Comparison of ENCODE assay signal across 1 mouse cellular context in the genomic region with DNA sequence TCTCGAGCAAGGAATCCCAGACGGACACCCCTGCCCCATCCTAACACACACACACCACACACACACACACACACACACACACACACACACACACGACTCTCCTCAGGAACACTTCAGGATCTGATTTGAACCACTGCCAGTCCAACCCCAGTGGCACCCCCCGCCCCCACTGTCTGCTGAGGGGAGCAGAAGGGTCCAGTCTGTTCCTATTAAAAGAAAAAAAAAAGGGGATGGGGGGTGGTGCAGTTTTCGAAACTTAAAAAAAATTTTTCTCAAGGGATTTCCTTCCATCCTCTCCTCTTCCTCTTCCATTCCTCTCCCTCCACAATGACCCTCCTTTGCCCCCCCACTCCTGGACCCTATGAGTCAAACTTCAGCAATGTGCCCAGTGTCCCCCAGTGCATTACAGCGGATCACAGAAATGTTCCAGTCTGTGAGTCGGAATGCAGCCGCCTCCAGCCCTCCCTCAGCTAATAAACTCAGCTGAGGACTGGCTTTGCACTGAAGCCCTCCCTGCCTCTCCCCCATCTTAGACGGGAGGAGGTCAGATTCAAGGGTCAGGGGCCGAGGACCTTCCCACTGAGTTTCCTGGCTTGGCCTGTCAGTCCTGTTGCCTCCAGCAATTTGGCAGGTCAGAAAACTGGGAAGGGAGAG.
TF ChIP-seq lines count a peak whose summit lies in the region.

No protein-coding gene starts in this region.

TF ChIP-seq in MEL, 35 proteins besides CTCF, POLR2A, EP300 and RAD21 (continued from another document):
- 0 out of 2 replicates have a peak, but pooled peaks have one; percentile 4 for TF ChIP-seq MEF2A (IDR thresholded peaks at IDR 0.05; ENCODE audit: extremely low read depth, insufficient replicate concordance, low read depth, low read length, poor library complexity, severe bottlenecking)
- peak; percentile 15; the same call in 1 of the 2 replicates for TF ChIP-seq ZKSCAN1 (IDR thresholded peaks at IDR 0.05; ENCODE audit: low read depth, low read length)
- TF ChIP-seq E2F4 (IDR thresholded peaks at IDR 0.05; ENCODE audit: borderline replicate concordance, low read depth, low read length): no peak
